Comparison of ENCODE assay signal across 11 mouse cellular contexts in genomic region chr2:60877543-60878386, GRCm38 (mm10).
DNase-seq lines count a peak whose midpoint lies in the region; ATAC-seq and TF ChIP-seq lines count a peak whose summit lies in the region.
"Had no signal": no experiment of that assay in that cellular context is flagged by ENCODE, and none has a peak within 500 bp of the region (broad histone marks: within the 10 kb centered on the region; RNA-seq: fewer than 3 reads in every experiment).

No protein-coding gene starts in this region.

- 0 out of 2 replicates have a peak overlapping the region, but pooled peaks have one; percentile 19 for H3K27ac ChIP-seq in kidney, postnatal 0 days
- peak overlapping the region; percentile 62 for H3K27ac ChIP-seq in heart, postnatal 0 days (ENCODE audit: low read depth)
- no peak overlapping the region for H3K27ac ChIP-seq in hindbrain, embryonic 13.5 days
- no peak overlapping the region for H3K27ac ChIP-seq in hindbrain, embryonic 11.5 days (ENCODE audit: low read depth, low read length)
- H3K27ac ChIP-seq: midbrain, embryonic 10.5 days had no signal

- no peak overlapping the region for H3K9ac ChIP-seq in kidney, postnatal 0 days (ENCODE audit: low read depth, low read length)
- H3K9ac ChIP-seq in heart, postnatal 0 days (replicated peaks; ENCODE audit: low read depth, low read length) = no peak overlapping the region
- no peak overlapping the region for H3K9ac ChIP-seq in hindbrain, embryonic 13.5 days
- H3K9ac ChIP-seq in hindbrain, embryonic 11.5 days (ENCODE audit: low read depth, low read length) = no peak overlapping the region

- ATAC-seq in kidney, postnatal 0 days (replicated peaks; ENCODE audit: low FRiP score, low read depth) = no peak
- no peak for ATAC-seq in heart, postnatal 0 days (ENCODE audit: insufficient read depth, low read depth)
- ATAC-seq in hindbrain, embryonic 13.5 days (ENCODE audit: low FRiP score) = no peak
- ATAC-seq in hindbrain, embryonic 11.5 days (ENCODE audit: low FRiP score) = no peak
- ATAC-seq: forebrain, embryonic 14.5 days had no signal

- 58% methylated on average over 14 of the region's 14 CpGs for WGBS in kidney, postnatal 0 days
- 45% methylated on average over 14 of the region's 14 CpGs for WGBS in heart, postnatal 0 days
- WGBS in hindbrain, embryonic 13.5 days = 81% methylated on average over 14 of the region's 14 CpGs
- 80% methylated on average over 14 of the region's 14 CpGs for WGBS in hindbrain, embryonic 11.5 days

- no peaks in the 10 kb centered on the region for H3K9me3 ChIP-seq in kidney, postnatal 0 days (replicated peaks; ENCODE audit: low read length)
- no peaks in the 10 kb centered on the region for H3K9me3 ChIP-seq in heart, postnatal 0 days (replicated peaks; ENCODE audit: control insufficient read depth, low read length)
- no peaks in the 10 kb centered on the region for H3K9me3 ChIP-seq in hindbrain, embryonic 13.5 days
- H3K9me3 ChIP-seq in hindbrain, embryonic 11.5 days (ENCODE audit: control insufficient read depth, low read length) = no peaks in the 10 kb centered on the region
- H3K9me3 ChIP-seq: midbrain, embryonic 10.5 days had no signal

- DNase-seq in kidney, postnatal 0 days (ENCODE audit: low spot score) = peak; percentile 62
- no peak for DNase-seq in kidney, postnatal 4 days
- DNase-seq in Muller cell, postnatal 12 days (ENCODE audit: inconsistent ontology term) = peak; percentile 50
- DNase-seq in heart, postnatal 0 days (ENCODE audit: low spot score) = peak; percentile 27
- DNase-seq in naive thymus-derived CD4-positive, alpha-beta T cell, adult 2 months (ENCODE audit: low read depth) = peak; percentile 50
- no peak for DNase-seq in hindbrain, embryonic 11.5 days (ENCODE audit: low spot score)
- no peak for DNase-seq in ovary, adult 18-20 months (ENCODE audit: low spot score)
- DNase-seq: right cerebral cortex, postnatal 14 days had no signal

- TF ChIP-seq CTCF in kidney, postnatal 0 days (IDR thresholded peaks at IDR 0.05; ENCODE audit: low read depth) = no peak
- no peak for TF ChIP-seq CTCF in heart, postnatal 0 days (IDR thresholded peaks at IDR 0.05; ENCODE audit: low read depth)

- TF ChIP-seq EP300 in heart, postnatal 0 days (IDR thresholded peaks at IDR 0.05; ENCODE audit: low read depth) = no peak

- H3K4me1 ChIP-seq in kidney, postnatal 0 days (replicated peaks; ENCODE audit: insufficient read depth, low read length) = peaks cover 24% of the 10 kb centered on the region
- peaks cover 51% of the 10 kb centered on the region for H3K4me1 ChIP-seq in heart, postnatal 0 days (ENCODE audit: control insufficient read depth, insufficient read depth)
- H3K4me1 ChIP-seq in hindbrain, embryonic 13.5 days (replicated peaks) = peaks cover 50% of the 10 kb centered on the region
- H3K4me1 ChIP-seq in hindbrain, embryonic 11.5 days (replicated peaks; ENCODE audit: control insufficient read depth, insufficient read depth, low read length) = no peaks in the 10 kb centered on the region; the same call in 1 of the 2 replicates

- 0 out of 2 replicates have a peak overlapping the region, but pooled peaks have one; percentile 14 for H3K4me2 ChIP-seq in kidney, postnatal 0 days (ENCODE audit: low read length)
- H3K4me2 ChIP-seq in heart, postnatal 0 days (ENCODE audit: low read depth, low read length) = peak overlapping the region; percentile 21; the same call in 1 of the 2 replicates
- H3K4me2 ChIP-seq in hindbrain, embryonic 13.5 days = no peak overlapping the region
- no peak overlapping the region for H3K4me2 ChIP-seq in hindbrain, embryonic 11.5 days (replicated peaks; ENCODE audit: low read depth, low read length)

- no peak overlapping the region for H3K4me3 ChIP-seq in kidney, postnatal 0 days (replicated peaks; ENCODE audit: low read depth, low read length)
- no peak overlapping the region for H3K4me3 ChIP-seq in heart, postnatal 0 days (ENCODE audit: low read depth, low read length)
- no peak overlapping the region for H3K4me3 ChIP-seq in hindbrain, embryonic 13.5 days
- no peak overlapping the region for H3K4me3 ChIP-seq in hindbrain, embryonic 11.5 days (ENCODE audit: low read depth, low read length)
- H3K4me3 ChIP-seq: midbrain, embryonic 10.5 days had no signal

- no peaks in the 10 kb centered on the region for H3K27me3 ChIP-seq in kidney, postnatal 0 days (ENCODE audit: insufficient read depth, low read length)
- H3K27me3 ChIP-seq in heart, postnatal 0 days (ENCODE audit: control insufficient read depth, insufficient read depth, low read length) = no peaks in the 10 kb centered on the region
- no peaks in the 10 kb centered on the region; the same call in 1 of the 2 replicates for H3K27me3 ChIP-seq in hindbrain, embryonic 13.5 days
- H3K27me3 ChIP-seq in hindbrain, embryonic 11.5 days (ENCODE audit: control insufficient read depth, insufficient read depth, low read length) = no peaks in the 10 kb centered on the region

- H3K36me3 ChIP-seq in kidney, postnatal 0 days (ENCODE audit: insufficient read depth, low read length) = no peaks in the 10 kb centered on the region
- no peaks in the 10 kb centered on the region for H3K36me3 ChIP-seq in heart, postnatal 0 days (replicated peaks; ENCODE audit: control insufficient read depth, insufficient read depth, low read length)
- no peaks in the 10 kb centered on the region for H3K36me3 ChIP-seq in hindbrain, embryonic 13.5 days
- H3K36me3 ChIP-seq in hindbrain, embryonic 11.5 days (ENCODE audit: control insufficient read depth, insufficient read depth, low read length) = no peaks in the 10 kb centered on the region
- H3K36me3 ChIP-seq: midbrain, embryonic 10.5 days had no signal

Comparison
In these comparisons a context has a peak if more than half of its experiments do, and no peak if none do; other contexts are left out.
1. DNase-seq: peak in kidney, postnatal 0 days (single experiment), Muller cell, postnatal 12 days (single experiment), heart, postnatal 0 days (single experiment) and naive thymus-derived CD4-positive, alpha-beta T cell, adult 2 months (single experiment); none in kidney, postnatal 4 days (0 of 2), hindbrain, embryonic 11.5 days (single experiment) and ovary, adult 18-20 months (single experiment).
2. H3K27ac ChIP-seq: peak in kidney, postnatal 0 days (single experiment) and heart, postnatal 0 days (single experiment); none in hindbrain, embryonic 13.5 days (single experiment) and hindbrain, embryonic 11.5 days (single experiment).
3. H3K4me2 ChIP-seq: peak in kidney, postnatal 0 days (single experiment) and heart, postnatal 0 days (single experiment); none in hindbrain, embryonic 13.5 days (single experiment) and hindbrain, embryonic 11.5 days (single experiment).